Mouse (Mus musculus): Measurements from ENCODE around the gene Cnr1. TPM values are rescaled to one million over a fixed set of nuclear protein-coding genes. Genes with fewer than 3 reads are reported as not detected.
A peak's percentile ranks its signal among the peaks of the same experiment; 100 is the strongest.

The Cnr1 gene
- total and polyA plus RNA-seq, 3 experiments, result 0.05 to 0.12 (median 0.09) TPM

DNA sequence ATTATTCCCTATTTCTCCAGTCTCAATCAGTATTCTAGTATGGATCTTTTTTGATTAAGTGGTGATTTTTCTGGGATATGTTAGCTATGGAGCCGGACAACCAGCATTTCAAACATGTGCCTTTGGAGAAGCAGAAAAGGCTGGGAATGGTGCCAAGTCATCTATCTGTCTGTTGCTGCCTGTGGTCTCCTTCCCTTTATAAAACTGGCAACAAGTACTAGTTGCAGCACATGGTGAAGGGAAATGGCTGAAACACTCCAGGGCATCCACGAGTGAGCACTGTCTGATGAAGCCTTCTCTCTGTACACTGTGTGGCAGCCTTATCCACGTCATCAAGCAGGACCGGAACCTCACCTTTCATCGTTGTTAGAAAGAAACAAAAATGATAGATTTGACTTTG lies 8.7 kb upstream of the Cnr1 start:
- Histone ChIP-seq H3K27me3 (ENCODE audit: control insufficient read depth, insufficient read depth, low read length) (0 out of 2 replicates have a peak, but pooled peaks cover under 1% of the 10 kb centered on the region), H3K36me3 (ENCODE audit: control insufficient read depth, insufficient read depth, low read length) (no peaks in the 10 kb centered on the region), H3K4me3 (no peak overlapping the region), H3K9ac (ENCODE audit: low read depth, low read length) (no peak overlapping the region), H3K27ac (no peak overlapping the region), H3K4me1 (ENCODE audit: control insufficient read depth, insufficient read depth, low read length) (no peaks in the 10 kb centered on the region), H3K79me2 (replicated peaks; ENCODE audit: control insufficient read depth, insufficient read depth, low read length) (no peaks in the 10 kb centered on the region)
- WGBS, result 51% methylated on average over 5 of the region's 5 CpGs
- TF ChIP-seq CTCF (IDR thresholded peaks at IDR 0.05), result no peak
- no peak for DNase-seq
- intact Hi-C loops (cut with DNase I), result no loop called here

DNA sequence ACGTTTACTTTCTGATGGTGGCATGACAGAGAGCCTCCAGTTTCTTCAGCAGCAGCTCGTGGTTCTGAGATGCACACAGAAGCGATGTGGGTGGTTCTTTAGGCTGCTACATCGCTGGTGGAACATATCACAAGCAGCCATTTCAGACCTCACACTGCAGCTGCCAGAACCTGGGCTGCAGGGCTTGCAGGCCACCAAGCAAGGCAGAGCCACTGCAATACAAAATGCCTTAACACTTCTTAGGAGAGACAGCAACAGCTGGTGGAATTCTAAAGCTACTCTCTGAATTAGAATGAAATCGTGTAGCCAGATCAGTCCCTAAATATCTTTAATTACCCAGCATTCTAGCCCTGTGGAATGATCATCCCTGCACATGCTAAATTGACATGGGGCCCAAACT lies 3.6 kb upstream of the Cnr1 start:
- Histone ChIP-seq H3K36me3 (ENCODE audit: control insufficient read depth, insufficient read depth, low read length) (no peaks in the 10 kb centered on the region), H3K27ac (no peak overlapping the region), H3K79me2 (replicated peaks; ENCODE audit: control insufficient read depth, insufficient read depth, low read length) (no peaks in the 10 kb centered on the region), H3K9ac (ENCODE audit: low read depth, low read length) (no peak overlapping the region), H3K4me3 (no peak overlapping the region), H3K27me3 (ENCODE audit: control insufficient read depth, insufficient read depth, low read length) (peaks cover 19% of the 10 kb centered on the region), H3K4me1 (ENCODE audit: control insufficient read depth, insufficient read depth, low read length) (no peaks in the 10 kb centered on the region)
- intact Hi-C loops (cut with DNase I), result no loop called here
- no peak for DNase-seq
- no peak for TF ChIP-seq CTCF (IDR thresholded peaks at IDR 0.05)
- no peak for TF ChIP-seq POLR2A (IDR thresholded peaks at IDR 0.05; ENCODE audit: insufficient read depth, low read depth, low read length)
- no peak for TF ChIP-seq EP300 (IDR thresholded peaks at IDR 0.05; ENCODE audit: insufficient read depth, low read depth, low read length)
- 51% methylated on average over 5 of the region's 5 CpGs for WGBS

DNA sequence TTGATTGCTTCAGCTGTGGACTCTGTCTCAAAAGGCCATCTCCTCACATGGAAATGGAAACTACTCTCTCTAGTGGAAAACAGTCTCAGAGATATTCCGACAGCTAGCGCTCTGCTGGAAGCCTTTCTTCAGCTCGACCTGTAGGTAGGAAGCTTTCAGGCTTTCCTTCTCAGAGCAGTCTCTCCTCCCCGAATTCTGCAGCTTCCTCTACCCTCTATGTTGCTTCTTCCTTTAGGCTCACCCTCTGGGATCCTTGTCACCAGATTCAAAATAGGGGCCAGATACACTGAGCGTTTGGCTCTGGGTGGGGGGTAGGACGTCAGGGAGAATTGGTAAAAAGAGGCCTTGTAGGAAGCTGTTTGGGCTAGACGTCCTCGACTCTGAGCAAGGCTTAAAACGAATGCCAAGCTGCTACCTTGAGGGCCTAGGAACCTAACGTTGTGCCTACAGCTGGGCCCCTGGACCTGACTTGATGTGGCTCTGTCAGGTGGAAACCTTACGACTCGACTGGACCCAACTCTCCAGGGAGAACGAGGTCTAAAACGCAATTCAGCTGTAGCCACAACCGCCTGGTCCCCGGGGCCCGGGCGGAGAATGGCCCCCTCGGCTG lies 1.1 kb upstream of the Cnr1 start:
- TF ChIP-seq CTCF (IDR thresholded peaks at IDR 0.05), result no peak
- TF ChIP-seq POLR2A (IDR thresholded peaks at IDR 0.05; ENCODE audit: insufficient read depth, low read depth, low read length), result no peak
- no peak for TF ChIP-seq EP300 (IDR thresholded peaks at IDR 0.05; ENCODE audit: insufficient read depth, low read depth, low read length)
- no peak overlapping the region; the same call in 1 of the 2 replicates for H3K4me3 ChIP-seq
- peaks cover 19% of the 10 kb centered on the region for H3K27me3 ChIP-seq (ENCODE audit: control insufficient read depth, insufficient read depth, low read length)
- H3K79me2 ChIP-seq (replicated peaks; ENCODE audit: control insufficient read depth, insufficient read depth, low read length), result no peaks in the 10 kb centered on the region
- 11% methylated on average over 19 of the region's 19 CpGs for WGBS
- no peaks in the 10 kb centered on the region for H3K36me3 ChIP-seq (ENCODE audit: control insufficient read depth, insufficient read depth, low read length)
- intact Hi-C loops (cut with DNase I), result no loop called here
- no peak overlapping the region for H3K27ac ChIP-seq
- DNase-seq, result no peak
- no peak overlapping the region for H3K9ac ChIP-seq (ENCODE audit: low read depth, low read length)
- H3K4me1 ChIP-seq (ENCODE audit: control insufficient read depth, insufficient read depth, low read length), result no peaks in the 10 kb centered on the region

DNA sequence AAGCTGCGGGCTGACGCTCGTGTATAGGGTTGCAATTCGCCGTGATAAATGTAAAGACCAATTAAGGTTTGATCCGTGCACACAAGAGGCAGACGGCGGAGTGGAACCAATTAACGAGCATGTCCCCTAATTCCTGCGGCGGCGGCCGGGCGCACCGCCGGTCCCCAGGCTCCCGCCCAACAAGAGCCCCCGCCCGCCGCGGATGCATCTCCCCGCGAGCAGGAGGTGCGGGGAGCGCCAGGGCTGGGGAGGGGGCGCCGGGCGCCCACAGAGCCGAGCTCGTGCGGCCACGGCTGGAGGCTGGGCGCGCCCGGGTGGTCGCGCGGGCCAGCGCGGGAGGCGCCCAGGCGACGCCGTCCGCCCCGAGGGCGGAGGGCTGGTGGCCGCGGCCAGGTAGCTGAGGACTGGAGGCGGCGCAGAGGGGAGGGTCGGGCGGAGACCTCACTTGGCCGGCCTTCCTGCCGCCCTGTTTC lies 596 bp upstream of the Cnr1 start:
- H3K27me3 ChIP-seq (ENCODE audit: control insufficient read depth, insufficient read depth, low read length), result peaks cover 19% of the 10 kb centered on the region
- H3K27ac ChIP-seq, result no peak overlapping the region
- H3K36me3 ChIP-seq (ENCODE audit: control insufficient read depth, insufficient read depth, low read length), result no peaks in the 10 kb centered on the region
- intact Hi-C loops (cut with DNase I), result no loop called here
- H3K9ac ChIP-seq (ENCODE audit: low read depth, low read length), result no peak overlapping the region
- TF ChIP-seq EP300 (IDR thresholded peaks at IDR 0.05; ENCODE audit: insufficient read depth, low read depth, low read length) (no peak), POLR2A (IDR thresholded peaks at IDR 0.05; ENCODE audit: insufficient read depth, low read depth, low read length) (no peak), CTCF (IDR thresholded peaks at IDR 0.05) (no peak)
- DNase-seq, result no peak
- H3K4me1 ChIP-seq (ENCODE audit: control insufficient read depth, insufficient read depth, low read length), result no peaks in the 10 kb centered on the region
- 1% methylated on average over 53 of the region's 55 CpGs for WGBS
- H3K79me2 ChIP-seq (replicated peaks; ENCODE audit: control insufficient read depth, insufficient read depth, low read length), result no peaks in the 10 kb centered on the region
- H3K4me3 ChIP-seq, result peak overlapping the region; percentile 42

DNA sequence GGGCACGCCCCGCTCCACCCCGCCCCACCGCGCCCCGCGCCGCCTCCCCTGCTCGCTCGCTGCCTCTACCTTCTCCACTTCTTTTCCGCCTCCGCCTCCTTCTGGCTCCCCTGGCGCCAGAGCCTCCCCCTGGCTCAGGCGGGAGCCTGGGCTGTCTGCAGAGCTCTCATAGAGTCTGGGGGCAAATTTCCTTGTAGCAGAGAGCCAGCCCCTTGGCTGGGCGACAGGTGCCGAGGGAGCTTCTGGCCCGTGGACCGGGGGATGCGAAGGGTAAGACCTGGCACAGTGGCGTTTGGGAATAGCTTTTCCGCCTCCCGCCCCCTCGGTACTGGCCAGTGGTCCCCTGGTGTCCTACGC lies 474 bp downstream of the Cnr1 start:
- peaks cover 19% of the 10 kb centered on the region for H3K27me3 ChIP-seq (ENCODE audit: control insufficient read depth, insufficient read depth, low read length)
- no peak for TF ChIP-seq CTCF (IDR thresholded peaks at IDR 0.05)
- TF ChIP-seq POLR2A (IDR thresholded peaks at IDR 0.05; ENCODE audit: insufficient read depth, low read depth, low read length), result no peak
- no peak for TF ChIP-seq EP300 (IDR thresholded peaks at IDR 0.05; ENCODE audit: insufficient read depth, low read depth, low read length)
- WGBS, result 1% methylated on average over 14 of the region's 24 CpGs

DNA sequence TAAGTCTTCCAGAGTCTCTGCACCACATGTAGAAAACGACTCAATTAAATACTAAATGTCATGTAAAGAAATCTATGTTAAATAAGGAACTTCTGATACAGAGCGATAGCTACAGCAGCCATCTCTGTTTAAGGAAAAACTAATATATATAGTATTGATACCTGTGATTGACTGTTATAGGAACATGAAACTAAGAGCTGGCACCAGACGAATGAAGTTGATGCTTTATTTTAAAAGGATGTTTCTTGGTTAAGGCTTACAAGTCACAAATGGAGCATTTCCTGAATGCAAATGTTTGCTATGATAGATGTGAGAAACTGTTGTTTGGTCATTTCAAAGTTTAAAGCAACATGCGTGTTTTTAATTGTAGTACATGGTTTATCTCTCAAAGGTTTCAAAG lies 1.1 kb downstream of the Cnr1 start:
- DNase-seq, result no peak
- Histone ChIP-seq H3K9ac (ENCODE audit: low read depth, low read length) (no peak overlapping the region), H3K79me2 (replicated peaks; ENCODE audit: control insufficient read depth, insufficient read depth, low read length) (no peaks in the 10 kb centered on the region), H3K27me3 (ENCODE audit: control insufficient read depth, insufficient read depth, low read length) (peaks cover 19% of the 10 kb centered on the region), H3K36me3 (ENCODE audit: control insufficient read depth, insufficient read depth, low read length) (no peaks in the 10 kb centered on the region), H3K27ac (no peak overlapping the region), H3K4me3 (no peak overlapping the region), H3K4me1 (ENCODE audit: control insufficient read depth, insufficient read depth, low read length) (no peaks in the 10 kb centered on the region)
- intact Hi-C loops (cut with DNase I), result no loop called here
- WGBS, result 48% methylated on average over 4 of the region's 4 CpGs
- TF ChIP-seq EP300 (IDR thresholded peaks at IDR 0.05; ENCODE audit: insufficient read depth, low read depth, low read length), result no peak
- TF ChIP-seq POLR2A (IDR thresholded peaks at IDR 0.05; ENCODE audit: insufficient read depth, low read depth, low read length), result no peak
- TF ChIP-seq CTCF (IDR thresholded peaks at IDR 0.05), result no peak

More for the DNA sequence above, 474 bp downstream of the Cnr1 start:
- H3K79me2 ChIP-seq (replicated peaks; ENCODE audit: control insufficient read depth, insufficient read depth, low read length), result no peaks in the 10 kb centered on the region
- intact Hi-C loops (cut with DNase I), result no loop called here
- no peak overlapping the region for H3K9ac ChIP-seq (ENCODE audit: low read depth, low read length)
- H3K4me1 ChIP-seq (ENCODE audit: control insufficient read depth, insufficient read depth, low read length), result no peaks in the 10 kb centered on the region
- no peak for DNase-seq
- no peaks in the 10 kb centered on the region for H3K36me3 ChIP-seq (ENCODE audit: control insufficient read depth, insufficient read depth, low read length)
- H3K27ac ChIP-seq, result no peak overlapping the region
- peak overlapping the region; percentile 42 for H3K4me3 ChIP-seq

Data from heart, adult 2 months (tissue).